Mouse (Mus musculus) neural tube, embryonic 15.5 days (tissue): Measurements from ENCODE around the gene Cabp4. TPM values are rescaled to one million over a fixed set of nuclear protein-coding genes. Genes with fewer than 3 reads are reported as not detected.

Experiments
- ATAC-seq: fragments of 200-750 bp; cut with Nextera tagmentation; 2 replicates; pipeline ENCODE4 v1.8.0; 2017; ENCODE audit warnings: mild to moderate bottlenecking, moderate TSS enrichment, moderate library complexity; ENCODE audit not compliant: low FRiP score
- H3K27ac ChIP-seq: fragments of 300-500 bp; sonication (generic); replicated peaks from 2 replicates; pipeline ENCODE4 v1.5.1; 2015; ENCODE audit warnings: mild to moderate bottlenecking, inconsistent platforms
- H3K27me3 ChIP-seq: fragments of 300-500 bp; sonication (generic); replicated peaks from 2 replicates; pipeline ENCODE4 v1.6.1; 2015; ENCODE audit warnings: inconsistent platforms
- H3K36me3 ChIP-seq: fragments of 300-500 bp; sonication (generic); 2 replicates; pipeline ENCODE4 v1.6.1; 2015; ENCODE audit warnings: inconsistent platforms
- H3K4me1 ChIP-seq: fragments of 300-500 bp; sonication (generic); 2 replicates; pipeline ENCODE4 v1.6.1; 2015; ENCODE audit warnings: inconsistent platforms
- H3K4me2 ChIP-seq: fragments of 300-500 bp; sonication (generic); 2 replicates; pipeline ENCODE4 v1.6.1; 2015; ENCODE audit warnings: inconsistent platforms, mild to moderate bottlenecking, moderate library complexity
- H3K4me3 ChIP-seq: fragments of 300-500 bp; sonication (generic); replicated peaks from 2 replicates; pipeline ENCODE4 v1.5.1; 2015; ENCODE audit warnings: mild to moderate bottlenecking, inconsistent platforms
- H3K9ac ChIP-seq: fragments of 300-500 bp; sonication (generic); replicated peaks from 2 replicates; pipeline ENCODE4 v1.6.1; 2015; ENCODE audit warnings: mild to moderate bottlenecking, inconsistent platforms
- H3K9me3 ChIP-seq: fragments of 300-500 bp; sonication (generic); replicated peaks from 2 replicates; pipeline ENCODE4 v1.6.1; 2016; ENCODE audit warnings: inconsistent platforms
- WGBS: fragments of 180-500 bp; shearing (Covaris S2); methylation state at CpG from one replicate; pipeline ENCODE4 v1.1.7; 2015; ENCODE audit warnings: mixed read lengths; 5-methylcytosine and 5-hydroxymethylcytosine counted together
- polyA plus RNA-seq: library from polyadenylated mRNA; unstranded; fragments of >200 nt; fragmentation: Nextera tagmentation; extraction: Ambion mirVana; gene quantifications from 2 replicates; pipeline ENCODE4 v1.2.1, GENCODE M21; 2015

The Cabp4 gene
- polyA plus RNA-seq, 1 experiment from 2014 or later: 0.20 TPM

DNA sequence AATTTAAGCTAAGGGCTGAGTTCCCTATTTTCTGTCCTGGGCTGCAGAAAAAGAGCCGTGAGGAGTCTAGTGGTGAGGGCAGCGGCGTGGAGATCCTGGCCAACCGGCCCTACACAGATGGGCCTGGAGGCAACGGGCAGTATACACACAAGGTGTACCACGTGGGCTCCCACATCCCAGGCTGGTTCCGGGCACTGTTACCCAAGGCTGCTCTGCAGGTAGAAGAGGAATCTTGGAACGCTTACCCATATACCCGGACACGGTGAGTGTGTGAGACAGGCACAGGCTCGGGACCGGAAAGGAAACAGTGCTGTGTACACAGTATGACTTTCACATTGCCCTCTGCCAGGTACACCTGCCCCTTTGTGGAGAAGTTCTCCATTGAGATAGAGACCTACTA lies 41.2 kb downstream of the Cabp4 start:
- H3K4me3 ChIP-seq: no peak overlapping the region

DNA sequence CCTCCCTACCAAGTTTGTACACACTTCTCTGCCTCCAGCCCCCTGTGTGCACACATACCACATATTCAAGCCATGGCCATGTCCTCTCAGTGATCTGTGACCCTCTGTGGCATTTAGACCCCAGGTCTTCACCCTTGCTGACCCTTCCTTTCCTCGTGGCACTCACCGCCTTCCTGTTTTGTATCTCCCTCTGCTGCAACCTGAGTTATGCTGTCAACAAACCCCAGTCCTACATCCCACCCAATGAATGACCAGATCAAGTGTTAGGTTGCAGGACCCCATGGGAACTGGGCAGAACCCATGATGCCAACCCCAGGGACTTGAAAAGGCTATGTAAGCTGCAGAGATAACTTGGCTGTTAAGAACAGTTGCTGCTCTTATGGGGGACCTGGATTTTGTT lies 41.8 kb downstream of the Cabp4 start:
- H3K9ac ChIP-seq: peak overlapping the region; percentile 75; the same call in 1 of the 2 replicates
- WGBS: 91% methylated on average over 2 of the region's 2 CpGs

More for the DNA sequence above, 41.2 kb downstream of the Cabp4 start:
- Histone ChIP-seq H3K4me2 (no peak overlapping the region), H3K36me3 (peaks cover 35% of the 10 kb centered on the region), H3K9ac (no peak overlapping the region), H3K4me1 (peaks cover 58% of the 10 kb centered on the region), H3K9me3 (no peaks in the 10 kb centered on the region), H3K27me3 (no peaks in the 10 kb centered on the region), H3K27ac (no peak overlapping the region)
- WGBS: 94% methylated on average over 12 of the region's 12 CpGs
- ATAC-seq: no peak

DNA sequence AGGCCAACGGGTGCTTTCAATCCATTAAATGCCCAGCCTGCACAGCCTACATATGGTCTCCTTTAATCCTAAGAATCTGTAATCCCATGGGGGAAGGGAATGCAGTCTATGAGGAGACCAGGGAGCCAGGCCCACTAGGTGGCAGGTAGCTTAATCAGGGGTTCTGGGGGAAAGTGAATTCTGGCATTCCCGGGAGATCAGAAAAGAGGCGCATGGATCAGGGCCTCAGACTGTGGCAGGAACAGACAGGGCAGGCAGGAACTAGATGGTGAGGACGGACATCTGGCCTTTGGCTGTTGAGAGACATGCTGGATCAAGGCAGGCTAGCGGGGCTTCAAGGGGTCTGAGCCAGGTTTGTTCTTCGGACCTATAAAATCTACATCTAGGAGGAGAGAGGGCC lies 42.4 kb downstream of the Cabp4 start:
- Histone ChIP-seq H3K4me1 (peaks cover 63% of the 10 kb centered on the region), H3K27ac (peak overlapping the region; percentile 72), H3K9me3 (no peaks in the 10 kb centered on the region), H3K9ac (peak overlapping the region; percentile 75), H3K4me3 (peak overlapping the region; percentile 66), H3K36me3 (peaks cover 24% of the 10 kb centered on the region), H3K4me2 (peak overlapping the region; percentile 84), H3K27me3 (no peaks in the 10 kb centered on the region)
- ATAC-seq: no peak
- 65% methylated on average over 6 of the region's 6 CpGs for WGBS

More for the DNA sequence above, 41.8 kb downstream of the Cabp4 start:
- Histone ChIP-seq H3K36me3 (peaks cover 30% of the 10 kb centered on the region), H3K27me3 (no peaks in the 10 kb centered on the region), H3K4me2 (peak overlapping the region; percentile 84), H3K4me3 (peak overlapping the region; percentile 66), H3K4me1 (peaks cover 62% of the 10 kb centered on the region), H3K27ac (no peak overlapping the region), H3K9me3 (no peaks in the 10 kb centered on the region)
- no peak for ATAC-seq

DNA sequence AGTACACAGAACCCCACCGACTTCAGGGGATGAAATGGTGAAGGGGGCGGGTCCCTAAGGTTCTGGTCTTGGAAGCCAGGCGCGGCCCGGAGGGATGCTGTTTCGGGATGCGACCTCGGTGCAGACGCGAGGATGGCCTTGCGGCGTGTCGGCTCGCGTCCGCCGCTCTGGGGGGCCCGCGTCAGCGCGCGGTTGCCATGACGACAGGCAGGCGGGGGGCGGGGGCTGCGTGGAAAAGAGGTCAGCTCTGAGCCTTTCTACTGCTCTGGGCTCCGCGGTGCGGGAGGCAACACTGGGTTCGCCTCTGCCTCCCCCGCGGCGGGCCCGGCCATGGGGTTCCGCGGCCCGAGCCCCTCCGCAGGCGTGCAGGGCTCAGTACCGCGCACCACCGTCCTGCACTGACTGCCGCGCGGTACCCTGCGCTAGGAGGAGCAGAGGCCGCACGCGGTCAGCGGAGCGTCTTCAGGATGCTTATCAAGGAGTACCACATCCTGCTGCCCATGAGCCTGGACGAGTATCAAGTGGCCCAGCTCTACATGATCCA lies 43.0 kb downstream of the Cabp4 start:
- no peaks in the 10 kb centered on the region for H3K27me3 ChIP-seq
- H3K4me2 ChIP-seq: peak overlapping the region; percentile 84
- WGBS: under 1% methylated on average over 51 of the region's 52 CpGs
- peak overlapping the region; percentile 72 for H3K27ac ChIP-seq
- peak; percentile 9; the same call in 1 of the 2 replicates for ATAC-seq
- peak overlapping the region; percentile 75 for H3K9ac ChIP-seq
- no peaks in the 10 kb centered on the region for H3K9me3 ChIP-seq
- H3K4me3 ChIP-seq: peak overlapping the region; percentile 66
- H3K4me1 ChIP-seq: peaks cover 69% of the 10 kb centered on the region
- peaks cover 21% of the 10 kb centered on the region for H3K36me3 ChIP-seq

DNA sequence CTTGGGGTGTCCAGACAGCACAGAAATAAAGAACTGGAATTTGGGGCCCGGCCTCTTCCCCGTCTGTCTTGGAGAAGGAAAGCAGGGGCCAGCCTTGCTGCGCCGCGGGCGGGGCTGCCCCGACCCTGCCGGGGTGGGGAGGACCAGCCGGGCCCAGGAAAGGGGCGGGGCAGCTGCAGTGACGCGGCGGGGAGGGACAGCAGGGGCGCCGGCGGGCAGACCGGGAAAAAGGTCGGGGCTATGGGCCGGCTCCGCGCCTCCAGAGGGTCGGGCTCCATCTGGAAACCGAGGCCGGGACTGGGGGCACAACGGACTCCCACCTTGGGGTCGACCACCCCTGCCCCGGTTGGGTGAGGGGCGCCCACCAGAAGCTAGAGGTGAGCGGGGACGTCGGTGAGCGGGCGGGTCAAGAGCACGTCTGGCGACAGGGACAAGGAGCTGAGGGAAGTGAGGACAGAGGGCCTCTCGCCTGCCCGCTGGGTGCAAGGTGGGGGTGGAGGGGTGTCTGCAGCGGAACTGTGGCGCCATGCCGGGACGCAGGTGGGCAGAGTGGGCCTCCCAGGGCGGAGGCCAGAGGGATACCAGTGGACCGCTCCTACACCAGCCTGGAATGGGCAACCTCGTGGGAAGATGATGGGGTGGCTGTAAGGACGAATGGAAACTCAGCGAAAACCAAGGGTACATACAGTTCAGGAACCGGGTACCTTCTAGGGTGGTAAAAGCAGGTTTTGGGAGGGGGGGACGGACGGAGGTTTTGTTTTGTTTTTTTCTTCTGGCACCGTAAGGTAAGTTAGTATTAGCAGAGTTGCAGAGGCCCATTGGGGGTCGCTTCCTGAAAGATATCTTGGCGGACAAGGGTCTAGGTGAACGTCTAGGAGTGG lies 43.8 kb downstream of the Cabp4 start, which contains the start of gene Pitpnm1:
Pitpnm1 (plus strand) TSS at position 162 of the 881 bp plus-strand sequence.
- Histone ChIP-seq H3K4me3 (peak within 1 kb of the TSS; percentile 66), H3K9ac (peak within 1 kb of the TSS; percentile 75), H3K27ac (peak within 1 kb of the TSS; percentile 72), H3K4me1 (peaks cover 70% of the 10 kb centered on the region), H3K36me3 (peaks cover 14% of the 10 kb centered on the region; the same call in 1 of the 2 replicates), H3K9me3 (no peaks in the 10 kb centered on the region), H3K27me3 (no peaks in the 10 kb centered on the region), H3K4me2 (peak within 1 kb of the TSS; percentile 84)
- under 1% methylated on average over 53 of the region's 53 CpGs for WGBS
- no peak for ATAC-seq

DNA sequence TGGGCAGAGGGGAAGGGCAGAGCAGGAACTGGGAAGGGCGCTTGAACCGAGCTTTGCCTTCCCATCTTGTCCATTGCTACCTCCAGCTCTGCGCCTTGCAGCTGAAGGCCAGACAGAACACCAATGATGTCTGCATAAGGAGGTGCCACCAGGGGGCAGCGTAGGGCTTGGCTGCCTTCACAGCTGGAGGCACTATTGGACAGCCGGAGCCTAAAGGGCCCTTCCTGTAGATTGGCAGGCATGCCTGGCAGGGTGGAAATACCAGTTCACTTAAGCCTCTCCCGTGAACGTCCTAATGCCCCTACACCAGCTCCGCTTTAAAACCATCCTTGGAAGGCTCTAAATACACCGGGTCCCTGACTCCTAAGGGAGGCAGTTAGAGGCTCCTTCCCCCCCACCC lies 44.8 kb downstream of the Cabp4 start:
- Histone ChIP-seq H3K4me2 (peak overlapping the region; percentile 84), H3K9me3 (no peaks in the 10 kb centered on the region), H3K27me3 (no peaks in the 10 kb centered on the region), H3K4me3 (0 out of 2 replicates have a peak overlapping the region, but pooled peaks have one; percentile 66), H3K4me1 (peaks cover 70% of the 10 kb centered on the region), H3K9ac (0 out of 2 replicates have a peak overlapping the region, but pooled peaks have one; percentile 26), H3K36me3 (0 out of 2 replicates have a peak, but pooled peaks cover 6% of the 10 kb centered on the region), H3K27ac (0 out of 2 replicates have a peak overlapping the region, but pooled peaks have one; percentile 48)
- ATAC-seq: no peak
- WGBS: 12% methylated on average over 9 of the region's 9 CpGs

DNA sequence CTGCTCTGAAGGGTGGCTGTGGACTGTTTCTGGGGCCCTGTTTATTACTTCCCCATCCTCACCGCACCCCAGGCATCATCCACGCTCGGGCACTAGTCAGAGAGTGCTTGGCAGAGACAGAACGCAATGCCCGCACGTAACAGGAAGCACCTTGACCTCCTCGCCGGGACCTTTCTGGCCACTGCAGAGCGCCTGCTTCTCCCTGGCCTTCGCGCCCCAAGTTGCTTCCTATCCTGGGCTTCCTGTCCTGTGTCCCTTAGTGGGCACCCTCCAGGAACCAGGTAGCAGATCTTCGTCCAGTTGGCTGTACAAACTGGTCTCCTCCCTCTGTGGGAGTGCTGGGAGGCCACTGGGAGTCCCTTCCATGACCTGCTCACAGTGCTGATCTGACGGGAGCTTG lies 45.4 kb downstream of the Cabp4 start:
- WGBS: 89% methylated on average over 13 of the region's 13 CpGs
- Histone ChIP-seq H3K27me3 (no peaks in the 10 kb centered on the region), H3K9me3 (no peaks in the 10 kb centered on the region), H3K4me1 (peaks cover 70% of the 10 kb centered on the region), H3K4me2 (peak overlapping the region; percentile 77; the same call in 1 of the 2 replicates), H3K27ac (no peak overlapping the region), H3K9ac (no peak overlapping the region), H3K36me3 (0 out of 2 replicates have a peak, but pooled peaks cover 6% of the 10 kb centered on the region), H3K4me3 (no peak overlapping the region)
- no peak for ATAC-seq

DNA sequence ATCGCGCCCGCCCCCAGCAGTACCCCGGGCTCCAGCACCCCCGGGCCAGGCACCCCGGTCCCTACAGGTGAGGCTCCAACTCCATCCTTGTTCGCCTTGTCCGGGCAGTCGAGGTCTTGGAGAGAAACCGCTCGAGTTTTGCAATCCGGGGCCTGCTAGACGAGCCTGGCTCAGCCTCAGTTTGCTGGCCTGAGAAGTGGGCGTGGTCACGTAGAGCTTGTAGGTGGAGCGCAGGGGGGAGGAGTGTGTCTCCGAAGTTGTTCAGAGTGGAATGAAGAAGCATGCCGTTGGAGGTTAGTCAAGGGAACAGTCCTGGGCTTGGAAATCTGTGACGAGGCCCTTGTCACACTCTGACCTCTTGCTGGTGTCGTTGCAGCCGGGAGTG lies 46.4 kb downstream of the Cabp4 start:
- H3K4me2 ChIP-seq: peak overlapping the region; percentile 77
- 1% methylated on average over 21 of the region's 21 CpGs for WGBS
- no peaks in the 10 kb centered on the region for H3K9me3 ChIP-seq
- peak overlapping the region; percentile 82 for H3K27ac ChIP-seq
- peak overlapping the region; percentile 53 for H3K9ac ChIP-seq
- H3K27me3 ChIP-seq: no peaks in the 10 kb centered on the region
- ATAC-seq: no peak; the same call in none of the 2 replicates
- H3K36me3 ChIP-seq: no peaks in the 10 kb centered on the region
- peaks cover 61% of the 10 kb centered on the region for H3K4me1 ChIP-seq
- peak overlapping the region; percentile 71 for H3K4me3 ChIP-seq

DNA sequence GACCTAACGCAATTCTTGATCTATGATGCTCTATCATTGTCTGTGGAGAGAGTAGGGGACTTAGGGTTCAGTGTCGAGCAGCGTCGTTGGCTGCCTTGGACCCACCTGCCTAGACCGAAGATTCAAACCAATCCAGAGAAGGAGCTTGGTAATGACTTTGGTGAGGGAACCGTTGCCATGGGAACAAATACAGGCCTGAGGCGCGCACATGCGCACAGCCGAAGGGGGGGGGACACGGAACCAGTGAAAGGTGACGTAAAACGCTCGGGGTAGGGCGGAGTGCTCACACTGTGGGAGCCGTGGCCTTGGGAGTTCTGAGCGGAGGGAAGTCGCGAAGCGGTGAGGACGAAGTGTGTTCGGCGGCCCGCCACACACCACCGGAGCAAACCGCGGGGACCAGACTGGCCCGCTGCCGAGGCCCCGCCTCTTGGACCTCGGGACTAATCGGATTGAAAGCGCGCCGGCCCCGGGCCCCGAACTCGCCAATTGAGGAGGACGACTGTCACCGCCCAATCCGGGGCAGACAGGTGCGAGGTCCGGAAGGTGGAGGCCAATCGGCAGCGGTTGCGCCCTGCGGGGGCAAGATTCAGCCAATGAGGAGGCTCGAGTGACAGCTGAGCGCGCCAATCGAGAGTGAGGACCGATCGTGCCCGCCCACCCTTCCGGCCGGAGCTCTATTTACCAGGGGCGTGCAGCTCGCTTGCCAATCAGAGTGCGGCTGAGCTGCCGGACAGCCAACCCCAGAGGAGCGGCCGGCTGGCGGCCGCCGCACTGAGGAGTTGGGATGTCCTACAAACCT lies 47.0 kb downstream of the Cabp4 start, which contains the start of gene Cdk2ap2:
Cdk2ap2 (plus strand) TSS at position 541 of the 799 bp plus-strand sequence.
- H3K9me3 ChIP-seq: no peaks in the 10 kb centered on the region
- under 1% methylated on average over 65 of the region's 65 CpGs for WGBS
- no peaks in the 10 kb centered on the region for H3K27me3 ChIP-seq
- no peaks in the 10 kb centered on the region for H3K36me3 ChIP-seq
- ATAC-seq: peak; percentile 93
- H3K4me1 ChIP-seq: peaks cover 55% of the 10 kb centered on the region
- H3K4me3 ChIP-seq: peak within 1 kb of the TSS; percentile 71
- H3K27ac ChIP-seq: peak within 1 kb of the TSS; percentile 93
- peak within 1 kb of the TSS; percentile 77 for H3K4me2 ChIP-seq
- H3K9ac ChIP-seq: peak within 1 kb of the TSS; percentile 63

DNA sequence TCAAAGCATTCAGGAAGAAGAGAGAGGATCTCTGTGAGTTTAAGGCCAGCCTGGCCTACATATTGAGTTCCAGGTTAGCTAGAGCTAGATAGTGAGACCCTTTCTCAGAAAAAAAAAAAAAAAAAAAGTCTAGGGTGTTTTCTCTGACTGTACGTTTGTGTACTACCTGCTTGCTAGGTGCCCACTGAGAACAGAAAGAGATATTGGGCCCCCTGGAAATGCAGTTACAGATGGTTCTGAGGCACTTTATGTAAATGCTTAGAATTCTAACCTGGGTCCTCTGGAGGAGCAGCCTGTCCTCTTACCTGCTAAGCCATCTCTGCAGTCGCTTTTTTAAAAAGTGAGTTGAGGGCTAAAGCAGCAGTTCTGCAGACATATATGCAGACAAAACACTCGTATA lies 48.0 kb downstream of the Cabp4 start:
- 72% methylated on average over 3 of the region's 3 CpGs for WGBS
- no peaks in the 10 kb centered on the region for H3K27me3 ChIP-seq
- no peak overlapping the region for H3K27ac ChIP-seq
- H3K9ac ChIP-seq: no peak overlapping the region
- no peak for ATAC-seq
- H3K4me2 ChIP-seq: peak overlapping the region; percentile 77
- H3K9me3 ChIP-seq: no peaks in the 10 kb centered on the region
- H3K4me1 ChIP-seq: peaks cover 44% of the 10 kb centered on the region
- no peak overlapping the region; the same call in 1 of the 2 replicates for H3K4me3 ChIP-seq
- no peaks in the 10 kb centered on the region for H3K36me3 ChIP-seq

DNA sequence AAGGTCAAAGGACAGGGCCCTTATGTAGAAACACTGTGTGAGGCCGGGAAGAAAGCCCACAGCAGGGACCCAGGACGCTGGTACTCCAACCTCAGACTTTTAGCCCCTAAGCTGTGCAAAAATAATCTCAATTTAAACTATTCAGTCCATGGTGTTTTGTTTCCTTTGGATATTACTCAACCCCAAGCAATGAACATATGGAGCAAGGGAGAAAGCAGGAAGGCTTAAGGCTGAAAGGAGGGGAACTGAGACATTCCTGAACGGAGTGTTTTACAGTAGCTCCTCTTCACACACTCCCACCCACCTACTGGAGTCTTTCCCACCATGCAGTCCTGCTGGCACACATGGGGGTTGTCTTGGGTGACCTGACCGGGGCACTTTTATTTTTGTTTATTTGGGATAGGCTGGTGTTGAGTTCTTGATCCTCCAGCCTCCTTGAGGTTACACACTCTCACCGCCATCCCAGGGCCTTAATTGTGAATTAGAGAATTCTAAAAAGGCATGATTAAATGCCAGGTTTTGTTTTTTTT lies 49.0 kb downstream of the Cabp4 start:
- Histone ChIP-seq H3K27ac (no peak overlapping the region), H3K4me3 (no peak overlapping the region), H3K27me3 (no peaks in the 10 kb centered on the region), H3K36me3 (no peaks in the 10 kb centered on the region), H3K9ac (no peak overlapping the region), H3K4me2 (no peak overlapping the region), H3K4me1 (peaks cover 35% of the 10 kb centered on the region), H3K9me3 (no peaks in the 10 kb centered on the region)
- 87% methylated on average over 5 of the region's 5 CpGs for WGBS
- no peak for ATAC-seq
